Mouse (Mus musculus) hindbrain, embryonic 16.5 days (tissue): ENCODE results near the gene Ak5. TPM values are rescaled to one million over a fixed set of nuclear protein-coding genes. Genes with fewer than 3 reads are reported as not detected.

ENCODE experiments used
- ATAC-seq: fragments of 200-750 bp; cut with Nextera tagmentation; 2 replicates; pipeline ENCODE4 v1.8.0; 2017; ENCODE audit warnings: moderate TSS enrichment, moderate library complexity
- H3K27ac ChIP-seq: fragments of 300-500 bp; sonication (generic); 2 replicates; pipeline ENCODE4 v1.5.1; 2014; ENCODE audit warnings: low read depth, mild to moderate bottlenecking, control low read depth, low read length, moderate library complexity
- H3K27me3 ChIP-seq: fragments of 300-500 bp; sonication (generic); replicated peaks from 2 replicates; pipeline ENCODE4 v1.6.1; 2014; ENCODE audit warnings: low read length; ENCODE audit not compliant: control insufficient read depth, insufficient read depth
- H3K36me3 ChIP-seq: fragments of 300-500 bp; sonication (generic); 2 replicates; pipeline ENCODE4 v1.6.1; 2014; ENCODE audit warnings: mild to moderate bottlenecking, low read length, moderate library complexity, mixed read lengths; ENCODE audit not compliant: control insufficient read depth, insufficient read depth
- H3K4me1 ChIP-seq: fragments of 300-500 bp; sonication (generic); 2 replicates; pipeline ENCODE4 v1.6.1; 2014; ENCODE audit warnings: low read depth, low read length; ENCODE audit not compliant: control insufficient read depth, insufficient read depth
- H3K4me2 ChIP-seq: fragments of 300-500 bp; sonication (generic); 2 replicates; pipeline ENCODE4 v1.6.1; 2014; ENCODE audit warnings: mild to moderate bottlenecking, low read length, control low read depth, moderate library complexity
- H3K4me3 ChIP-seq: fragments of 300-500 bp; sonication (generic); 2 replicates; pipeline ENCODE4 v1.5.1; 2014; ENCODE audit warnings: mild to moderate bottlenecking, low read length, control low read depth, moderate library complexity
- H3K9ac ChIP-seq: fragments of 300-500 bp; sonication (generic); 2 replicates; pipeline ENCODE4 v1.6.1; 2014; ENCODE audit warnings: low read depth, mild to moderate bottlenecking, control low read depth, low read length, moderate library complexity
- H3K9me3 ChIP-seq: fragments of 300-500 bp; sonication (generic); 2 replicates; pipeline ENCODE4 v1.6.1; 2014; ENCODE audit warnings: mild to moderate bottlenecking, low read length, moderate library complexity; ENCODE audit not compliant: control insufficient read depth
- WGBS: fragments of 180-500 bp; shearing (Covaris S2); extraction: QIAGEN DNeasy Blood & Tissue Kit; methylation state at CpG from one replicate; pipeline ENCODE4 v1.1.7; 2014; 5-methylcytosine and 5-hydroxymethylcytosine counted together
- polyA plus RNA-seq: library from polyadenylated mRNA; unstranded; fragments of >200 nt; fragmentation: Nextera tagmentation; extraction: Ambion mirVana; gene quantifications from 2 replicates; pipeline ENCODE4 v1.2.1, GENCODE M21; 2015

The Ak5 gene
- polyA plus RNA-seq, 1 experiment from 2014 or later: 20.7 TPM

GRCm38 (mm10) chr3:152472676-152473075 is 195.5 kb downstream of the Ak5 start:
- ATAC-seq: no peak
- no peak overlapping the region for H3K9ac ChIP-seq

GRCm38 (mm10) chr3:152470347-152470746 is 197.8 kb downstream of the Ak5 start:
- 86% methylated on average over 10 of the region's 10 CpGs for WGBS
- Histone ChIP-seq H3K27ac (no peak overlapping the region), H3K27me3 (no peaks in the 10 kb centered on the region), H3K9ac (no peak overlapping the region), H3K9me3 (no peaks in the 10 kb centered on the region), H3K4me3 (no peak overlapping the region), H3K4me2 (no peak overlapping the region), H3K36me3 (no peaks in the 10 kb centered on the region), H3K4me1 (no peaks in the 10 kb centered on the region)
- ATAC-seq: no peak

More at GRCm38 (mm10) chr3:152472676-152473075, 195.5 kb downstream of the Ak5 start:
- H3K4me3 ChIP-seq: no peak overlapping the region
- no peaks in the 10 kb centered on the region for H3K9me3 ChIP-seq
- no peaks in the 10 kb centered on the region for H3K36me3 ChIP-seq
- 77% methylated on average over 16 of the region's 16 CpGs for WGBS
- H3K4me2 ChIP-seq: no peak overlapping the region
- no peak overlapping the region for H3K27ac ChIP-seq
- H3K27me3 ChIP-seq: no peaks in the 10 kb centered on the region
- peaks cover 2% of the 10 kb centered on the region; the same call in 1 of the 2 replicates for H3K4me1 ChIP-seq

DNA sequence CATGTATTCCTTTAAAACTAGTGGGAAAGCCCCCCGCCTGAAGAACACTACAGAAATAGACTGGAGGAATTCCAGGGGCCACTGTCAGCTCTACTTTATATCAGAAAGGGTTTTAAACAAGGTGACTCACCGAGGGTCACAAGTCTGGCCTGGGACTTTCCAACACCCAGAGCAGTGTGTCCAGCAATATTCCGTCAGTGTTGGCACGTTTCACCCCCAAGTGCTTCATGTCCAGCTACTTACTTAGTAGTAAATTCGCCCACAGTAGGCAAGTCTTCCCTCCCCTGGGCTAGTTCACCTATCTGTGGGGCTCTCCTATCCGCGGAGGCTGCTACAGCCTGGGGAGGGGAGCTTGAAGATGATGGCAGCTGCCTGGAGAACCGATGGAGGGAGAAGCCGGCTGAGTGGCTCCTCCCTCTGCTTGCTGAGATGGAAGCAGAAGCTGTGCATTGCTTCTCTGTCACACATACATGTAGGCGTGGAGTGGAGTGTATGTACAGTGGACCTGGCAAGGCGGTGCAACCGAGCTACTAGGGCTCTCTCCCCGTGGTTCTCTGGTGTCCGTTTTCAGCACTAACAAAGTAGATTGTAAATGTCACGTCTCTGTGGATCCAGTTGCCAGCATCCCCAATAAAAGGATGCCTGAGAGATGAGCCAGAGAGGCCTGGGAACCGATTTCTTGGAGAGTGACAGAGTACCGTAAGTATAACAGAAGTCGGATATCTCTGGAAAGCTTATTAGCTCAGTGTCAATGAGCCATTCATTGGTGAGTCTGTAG is 198.5 kb downstream of the Ak5 start:
- no peaks in the 10 kb centered on the region for H3K9me3 ChIP-seq
- H3K36me3 ChIP-seq: no peaks in the 10 kb centered on the region
- H3K4me2 ChIP-seq: no peak overlapping the region
- no peak overlapping the region for H3K4me3 ChIP-seq
- no peak overlapping the region for H3K27ac ChIP-seq
- 77% methylated on average over 18 of the region's 18 CpGs for WGBS
- ATAC-seq: no peak
- no peaks in the 10 kb centered on the region for H3K27me3 ChIP-seq
- H3K9ac ChIP-seq: no peak overlapping the region
- no peaks in the 10 kb centered on the region for H3K4me1 ChIP-seq

GRCm38 (mm10) chr3:152468569-152469041 is 199.6 kb downstream of the Ak5 start:
- Histone ChIP-seq H3K4me3 (no peak overlapping the region), H3K27me3 (no peaks in the 10 kb centered on the region), H3K9ac (no peak overlapping the region), H3K9me3 (no peaks in the 10 kb centered on the region), H3K36me3 (no peaks in the 10 kb centered on the region), H3K4me2 (no peak overlapping the region), H3K4me1 (no peaks in the 10 kb centered on the region), H3K27ac (no peak overlapping the region)
- no peak for ATAC-seq
- WGBS: 94% methylated on average over 12 of the region's 12 CpGs

DNA sequence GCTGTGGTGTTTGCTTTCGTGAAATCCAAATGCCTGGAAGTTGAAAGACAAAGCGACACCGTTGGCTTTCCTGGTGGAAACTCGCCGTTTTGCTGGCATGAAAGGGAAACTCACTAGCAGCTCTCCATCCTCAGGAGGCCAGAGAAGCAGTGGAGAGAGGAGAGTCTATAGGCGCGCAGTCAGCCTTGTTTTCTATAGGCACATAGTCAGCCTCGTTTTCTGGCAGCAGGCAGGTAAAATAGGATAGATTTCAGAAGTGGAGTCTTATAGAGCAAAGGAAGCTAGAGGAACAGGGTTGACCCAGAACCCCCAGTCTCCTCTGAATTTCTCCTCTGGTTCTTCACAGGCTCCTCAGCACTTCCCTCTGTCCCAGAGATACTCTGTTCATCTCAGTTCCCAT is 200.1 kb downstream of the Ak5 start:
- no peaks in the 10 kb centered on the region for H3K27me3 ChIP-seq
- no peak overlapping the region for H3K27ac ChIP-seq
- 91% methylated on average over 8 of the region's 8 CpGs for WGBS
- H3K9ac ChIP-seq: no peak overlapping the region
- H3K4me2 ChIP-seq: no peak overlapping the region
- no peaks in the 10 kb centered on the region for H3K36me3 ChIP-seq
- no peaks in the 10 kb centered on the region for H3K9me3 ChIP-seq
- H3K4me1 ChIP-seq: no peaks in the 10 kb centered on the region
- ATAC-seq: no peak
- no peak overlapping the region for H3K4me3 ChIP-seq

GRCm38 (mm10) chr3:152467312-152467711 is 200.8 kb downstream of the Ak5 start:
- no peaks in the 10 kb centered on the region for H3K9me3 ChIP-seq
- H3K36me3 ChIP-seq: no peaks in the 10 kb centered on the region
- H3K27ac ChIP-seq: no peak overlapping the region
- H3K4me1 ChIP-seq: no peaks in the 10 kb centered on the region
- no peak overlapping the region for H3K9ac ChIP-seq
- no peak overlapping the region for H3K4me2 ChIP-seq
- no peak for ATAC-seq
- WGBS: 89% methylated on average over 4 of the region's 4 CpGs
- H3K4me3 ChIP-seq: no peak overlapping the region
- H3K27me3 ChIP-seq: no peaks in the 10 kb centered on the region

DNA sequence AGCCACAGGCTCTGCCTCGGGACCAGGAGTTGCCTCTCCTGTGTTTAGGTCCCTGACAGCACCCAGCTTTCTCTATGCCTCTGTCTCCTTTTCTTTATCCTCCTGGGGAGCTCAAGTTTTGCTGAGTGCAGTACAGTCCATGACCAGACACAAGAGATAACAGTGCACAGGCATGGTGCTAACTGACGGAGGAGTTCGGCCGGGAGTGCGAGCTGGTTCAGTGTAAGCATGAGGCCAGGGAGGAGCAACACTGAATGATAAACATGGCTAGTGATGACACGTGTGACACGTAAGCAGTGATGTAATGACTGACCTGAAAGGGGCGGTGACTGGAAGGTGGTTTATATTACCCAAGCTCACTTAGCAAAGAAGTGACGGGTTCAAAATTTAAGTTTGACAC is 201.3 kb downstream of the Ak5 start:
- no peak for ATAC-seq
- Histone ChIP-seq H3K9me3 (no peaks in the 10 kb centered on the region), H3K27ac (no peak overlapping the region), H3K4me1 (no peaks in the 10 kb centered on the region), H3K27me3 (no peaks in the 10 kb centered on the region), H3K4me2 (no peak overlapping the region), H3K9ac (no peak overlapping the region), H3K4me3 (no peak overlapping the region), H3K36me3 (no peaks in the 10 kb centered on the region)
- 96% methylated on average over 9 of the region's 9 CpGs for WGBS

- Histone ChIP-seq H3K4me2 (no peak overlapping the region), H3K4me3 (no peak overlapping the region), H3K36me3 (no peaks in the 10 kb centered on the region), H3K4me1 (no peaks in the 10 kb centered on the region), H3K27me3 (no peaks in the 10 kb centered on the region), H3K27ac (no peak overlapping the region), H3K9me3 (no peaks in the 10 kb centered on the region), H3K9ac (no peak overlapping the region)
- ATAC-seq: no peak
- WGBS: 80% methylated on average over 6 of the region's 6 CpGs
Observed at GRCm38 (mm10) chr3:152465338-152465737, 202.8 kb downstream of the Ak5 start.

DNA sequence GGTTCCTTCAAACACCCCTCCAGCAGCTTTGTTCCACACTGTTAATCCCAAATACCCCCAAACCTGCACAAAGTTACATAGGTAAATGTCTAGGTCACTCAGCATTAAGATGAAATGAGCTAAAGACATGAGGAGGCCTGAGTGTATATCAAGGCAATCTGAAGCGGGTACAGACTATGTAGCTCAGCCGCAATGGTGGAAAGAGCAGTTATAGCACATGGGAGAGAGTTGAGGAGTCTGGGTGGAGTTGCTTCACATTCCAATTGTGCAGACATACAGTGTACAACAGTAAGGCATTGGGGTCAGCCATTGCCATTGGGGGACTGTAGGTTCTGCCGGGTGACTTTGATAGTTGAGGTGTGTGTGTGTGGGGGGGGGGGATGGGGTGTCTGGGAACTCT is 203.7 kb downstream of the Ak5 start:
- 97% methylated on average over 3 of the region's 3 CpGs for WGBS
- no peak overlapping the region for H3K4me2 ChIP-seq

More for the DNA sequence above, 203.7 kb downstream of the Ak5 start:
- Histone ChIP-seq H3K9ac (no peak overlapping the region), H3K9me3 (no peaks in the 10 kb centered on the region), H3K36me3 (no peaks in the 10 kb centered on the region), H3K27me3 (no peaks in the 10 kb centered on the region), H3K4me1 (no peaks in the 10 kb centered on the region), H3K4me3 (no peak overlapping the region), H3K27ac (no peak overlapping the region)
- ATAC-seq: no peak
